Mouse (Mus musculus) mouse trophoblast stem cell (cell line): ENCODE measurements around the gene Kcnh4.

Experiments
- in situ Hi-C, 2 experiments: fragments of 300-500 bp; cut with MseI, MboI; formaldehyde crosslinking; loops; 2 replicates in 1 of 2; 3 replicates in 1 of 2; pipeline ENCODE4 v1.15.1; 2025

The Kcnh4 gene

DNA sequence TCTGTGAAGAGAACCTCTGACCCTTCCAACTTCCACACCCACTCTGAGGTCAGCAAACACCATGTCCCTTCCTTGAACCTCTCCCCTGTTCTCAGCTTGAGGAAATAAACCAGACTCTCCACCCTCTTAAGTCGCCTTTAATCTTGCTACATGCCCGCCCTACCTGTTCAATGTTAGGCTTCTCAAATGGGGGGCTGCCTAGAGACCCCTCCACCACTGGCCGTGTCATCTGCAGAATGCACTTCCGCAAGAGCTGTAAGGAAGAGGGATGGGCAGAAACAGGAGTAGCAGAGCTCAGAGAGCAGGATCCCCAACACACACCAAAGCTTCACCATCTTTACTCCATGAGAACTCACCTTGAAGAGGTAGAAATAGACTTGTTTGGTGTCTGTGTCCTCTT, 48.8 kb downstream of the Kcnh4 start:
- in situ Hi-C loops: no loop called here

DNA sequence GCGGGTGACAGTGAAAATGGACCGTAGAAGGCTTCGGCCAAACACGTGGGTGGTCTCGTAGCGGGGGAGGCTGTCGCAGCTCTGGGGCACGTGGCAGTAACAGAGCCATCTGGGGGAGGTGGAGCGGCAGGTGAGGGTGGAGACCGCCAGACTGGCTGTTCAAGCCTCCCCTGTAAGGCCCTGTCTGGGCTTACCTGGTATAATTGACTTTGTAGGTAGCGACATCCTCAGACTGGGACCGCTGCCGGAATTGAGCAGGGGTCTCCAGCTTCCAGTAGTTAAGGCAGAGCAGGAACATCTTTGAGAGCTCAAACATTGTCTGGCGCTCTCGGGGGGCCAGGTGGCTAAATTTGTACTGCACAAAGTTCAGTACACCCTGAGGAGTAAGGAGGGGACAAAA, 49.2 kb downstream of the Kcnh4 start:
- in situ Hi-C loops: no loop called here

DNA sequence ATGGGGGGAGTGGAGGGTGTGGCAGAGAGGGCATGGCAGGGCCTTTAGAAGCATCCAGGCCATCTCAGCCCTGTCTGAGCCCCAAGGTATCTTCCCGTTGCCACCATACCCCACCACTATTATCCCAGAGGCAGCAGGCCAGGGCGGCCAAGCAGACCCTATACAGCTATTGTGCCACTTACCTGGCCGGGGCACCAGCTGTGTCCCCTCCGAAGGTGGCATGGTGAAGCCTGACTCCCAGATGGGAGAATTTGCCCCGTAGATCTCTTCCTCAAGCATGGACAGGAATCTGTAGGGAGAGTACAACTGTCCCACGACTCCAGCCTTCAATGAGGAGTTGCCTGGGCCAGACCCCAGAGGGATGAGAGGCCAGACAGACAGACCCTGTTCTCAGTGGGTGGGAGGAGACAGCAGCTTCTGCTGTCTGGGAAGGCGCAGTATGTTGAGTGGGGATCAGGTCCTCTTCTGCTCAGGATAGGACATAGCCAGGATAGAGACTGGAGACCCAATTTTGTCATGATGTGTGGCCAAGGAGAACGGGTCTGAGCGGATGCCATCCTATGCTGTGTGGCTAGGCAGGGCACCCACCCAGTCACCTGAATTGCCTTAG, 50.4 kb downstream of the Kcnh4 start:
- in situ Hi-C loops: loop anchor here in 1 of 2 experiments (5.0 kb wide), 1 partner anchor 137 kb away; the partner anchor contains the start of gene Cnp

DNA sequence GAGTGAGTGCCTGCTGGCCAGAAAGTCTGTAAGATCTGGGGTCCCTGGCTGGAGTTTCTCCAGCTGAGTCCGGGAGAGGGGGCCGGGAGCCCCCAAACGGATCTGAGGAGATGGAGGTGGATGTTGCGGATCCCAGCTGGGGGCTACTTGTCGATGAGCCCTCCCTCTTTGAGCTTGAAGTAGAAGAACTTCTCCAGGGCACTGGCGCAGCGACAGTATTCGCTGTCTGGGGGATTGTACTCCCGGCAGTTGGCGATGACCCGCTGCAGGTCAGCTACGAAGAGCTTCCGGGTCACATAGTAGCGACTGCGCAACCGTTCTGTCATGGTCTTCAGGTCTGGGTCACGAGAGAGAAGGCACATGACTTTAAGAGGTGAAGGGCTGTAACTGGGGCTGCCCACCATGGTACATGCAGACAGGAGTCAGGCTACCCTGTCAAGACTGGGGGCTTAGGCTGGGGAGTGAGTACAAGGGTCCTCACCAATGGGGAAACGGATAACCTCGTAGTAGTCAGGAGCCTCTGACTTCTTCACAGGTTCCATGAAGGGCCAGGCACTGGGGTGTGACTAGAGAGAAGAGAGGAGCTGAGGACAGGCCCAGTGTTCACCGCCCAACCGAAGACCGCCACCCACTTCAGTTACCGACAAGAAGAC, 54.5 kb downstream of the Kcnh4 start:
- in situ Hi-C loops: loop anchor here in 1 of 2 experiments (5.0 kb wide), 1 partner anchor 133 kb away; the partner anchor contains the start of gene Cnp

DNA sequence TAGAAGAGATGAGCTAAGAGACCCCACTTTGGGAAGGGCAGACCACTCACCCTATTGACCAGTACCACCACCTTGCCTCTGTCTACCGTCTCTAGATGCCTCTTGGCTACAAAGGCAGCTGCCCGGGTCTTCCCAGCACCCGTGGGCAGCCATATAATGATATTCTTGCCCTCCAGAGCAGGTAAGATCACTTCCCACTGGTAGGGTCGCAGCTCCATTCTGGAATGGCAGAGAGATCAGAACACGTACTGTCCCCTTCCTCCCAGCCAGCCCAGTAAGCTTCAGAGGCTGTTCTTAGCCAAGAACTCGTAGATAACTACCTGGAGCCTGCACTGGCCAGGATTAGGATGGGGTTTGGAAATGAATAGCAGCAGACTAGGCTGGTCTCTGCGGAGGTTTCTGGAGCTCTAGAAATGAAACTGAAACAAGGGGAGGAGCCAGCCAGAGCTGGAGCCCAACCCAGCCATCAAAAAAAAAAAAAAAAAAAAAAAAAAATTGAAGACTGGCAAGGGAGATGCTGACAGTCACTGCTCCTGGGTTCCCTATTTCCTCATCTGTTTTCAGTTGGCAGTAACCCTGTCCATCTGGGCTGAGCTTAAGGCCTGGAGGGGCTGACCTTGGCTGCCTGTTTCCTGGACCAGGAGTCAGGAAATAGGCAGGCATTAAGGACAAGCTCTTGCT, 55.8 kb downstream of the Kcnh4 start, which contains the start of gene Dhx58:
Gene Dhx58, minus strand, starts transcription at position 421 of the 681 bp plus-strand sequence.
- in situ Hi-C loops: no loop called here

DNA sequence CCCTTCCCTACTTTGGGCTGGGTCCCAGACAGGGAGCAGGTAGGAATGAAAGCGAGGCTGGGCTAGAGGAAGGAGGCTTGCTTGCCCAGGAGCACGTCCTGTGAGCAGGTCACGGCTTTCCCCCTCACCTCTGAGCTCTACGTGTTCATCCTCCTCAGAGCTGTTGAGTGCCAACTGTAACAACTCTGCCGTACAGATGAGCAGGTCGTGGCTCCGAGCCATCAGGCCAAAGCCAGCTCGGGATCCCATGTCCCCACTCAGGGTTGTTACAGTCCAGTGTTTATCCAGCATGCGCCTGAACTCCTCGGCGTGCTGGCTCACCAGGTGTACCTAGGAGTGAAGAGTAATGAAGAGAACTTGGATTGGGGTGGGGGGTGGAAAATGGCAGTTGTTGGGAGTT, 56.4 kb downstream of the Kcnh4 start:
- in situ Hi-C loops: no loop called here

DNA sequence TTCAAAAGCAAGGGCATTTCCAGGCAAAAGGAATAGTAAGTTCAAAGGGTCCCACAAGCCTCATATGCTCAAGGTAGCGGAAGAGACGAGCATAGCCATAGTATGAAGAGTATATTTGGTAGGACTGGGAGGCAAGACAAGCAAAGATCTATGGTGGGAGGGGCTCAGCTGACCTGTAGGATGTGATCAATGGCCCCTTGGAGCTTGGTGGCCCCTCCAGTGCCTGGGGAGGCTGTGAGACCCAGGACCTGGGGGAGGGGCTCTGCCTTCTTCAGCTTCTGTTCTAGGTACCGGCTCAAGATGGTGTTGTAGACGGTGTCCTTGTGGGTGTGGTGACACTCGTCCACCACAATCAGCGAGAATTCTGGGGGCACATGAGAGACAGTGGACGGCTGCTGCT, 56.8 kb downstream of the Kcnh4 start:
- in situ Hi-C loops: no loop called here

DNA sequence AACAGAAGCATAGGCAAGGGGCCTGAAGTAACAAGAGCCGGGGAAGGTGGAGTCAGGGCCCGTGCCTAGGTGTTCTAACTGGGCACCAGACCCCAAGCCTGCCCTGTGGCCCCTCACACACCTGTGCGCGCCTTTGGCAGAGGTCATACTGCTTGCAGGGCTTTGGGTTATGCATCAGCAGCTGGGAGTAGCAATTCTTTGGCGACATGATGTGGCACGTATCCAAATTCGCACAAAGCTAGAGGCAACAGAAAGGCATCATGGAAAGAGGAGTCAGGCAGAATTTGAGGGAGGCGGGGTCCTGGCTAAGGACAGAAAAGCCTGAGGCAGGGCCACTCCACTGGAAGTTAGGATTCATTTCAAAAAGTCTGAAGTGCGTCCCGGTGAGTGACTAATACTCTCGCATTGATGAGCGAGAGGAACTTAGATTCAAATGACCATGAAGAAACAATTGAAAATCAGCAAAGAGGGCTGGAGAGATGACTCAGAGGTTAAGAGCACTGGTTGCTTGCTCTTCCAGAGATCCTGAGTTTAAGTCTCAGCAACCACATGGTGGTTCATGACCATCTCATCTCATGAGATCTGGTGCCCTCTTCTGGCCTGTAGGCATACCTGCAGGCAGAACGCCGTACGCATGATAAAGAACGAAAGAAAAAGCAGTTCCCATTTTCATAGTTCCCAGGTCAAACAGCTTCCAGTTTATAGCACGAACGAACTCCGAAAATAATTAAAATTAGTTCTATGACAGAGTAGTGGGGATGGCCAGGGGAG, 57.5 kb downstream of the Kcnh4 start:
- in situ Hi-C loops: no loop called here

DNA sequence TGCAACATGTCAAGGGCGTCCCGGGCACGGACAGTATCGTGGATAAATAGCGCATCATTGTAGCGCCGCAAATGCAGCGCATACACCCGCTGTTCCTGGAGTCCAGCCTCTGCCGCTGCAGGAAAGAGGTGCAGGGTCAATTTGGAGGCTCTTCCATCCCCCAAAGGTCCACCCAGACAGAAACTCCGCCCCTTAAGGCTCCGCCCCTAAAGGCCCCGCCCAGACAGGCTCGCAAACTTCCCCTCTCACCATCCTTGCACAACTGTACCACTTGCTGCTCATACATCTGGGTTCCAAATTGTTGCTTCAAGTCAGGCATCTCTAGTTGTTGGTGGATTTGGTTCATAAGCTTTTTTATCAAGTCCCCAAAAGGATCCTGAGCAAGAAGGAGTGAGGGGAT, 58.4 kb downstream of the Kcnh4 start:
- in situ Hi-C loops: no loop called here

DNA sequence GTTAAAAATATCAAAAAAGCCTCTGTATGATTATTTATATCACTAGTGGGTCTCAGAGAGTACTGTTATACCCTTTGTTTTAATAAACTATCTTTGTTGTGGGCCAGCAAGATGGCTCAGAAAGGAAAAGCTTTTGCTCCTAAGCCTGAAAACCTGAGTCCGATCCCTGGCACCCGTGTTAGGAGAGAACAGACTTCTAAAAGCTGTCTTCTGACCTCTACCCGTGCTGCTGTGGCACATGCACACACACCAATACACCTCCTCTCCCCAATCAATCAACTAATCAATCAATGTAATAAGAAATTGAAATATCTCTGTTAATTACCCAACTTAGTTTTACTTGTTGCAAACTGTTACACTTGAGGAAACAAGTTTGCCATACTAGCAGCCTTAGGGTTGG, 59.0 kb downstream of the Kcnh4 start:
- in situ Hi-C loops: no loop called here

DNA sequence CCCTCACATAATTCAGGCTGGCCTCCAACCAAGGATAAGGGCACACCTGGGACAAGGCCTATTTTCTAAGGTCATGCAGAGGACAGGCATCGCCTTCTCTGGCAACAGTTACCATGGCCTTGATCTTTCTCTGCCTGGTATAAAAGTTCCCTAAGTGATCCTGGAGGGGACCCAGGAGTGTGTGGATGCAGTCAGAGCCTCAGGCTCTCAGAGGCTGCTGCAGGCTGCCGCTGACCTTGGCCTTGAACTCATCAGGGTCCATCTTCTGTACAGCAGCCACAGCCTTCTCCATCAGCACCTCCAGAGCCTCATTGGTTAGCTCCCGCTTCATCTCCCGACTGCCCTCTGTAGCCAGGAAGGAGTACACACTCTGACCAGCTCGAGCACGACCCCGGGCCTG, 61.8 kb downstream of the Kcnh4 start:
- in situ Hi-C loops: loop anchor here (5.0 kb wide), 1 partner anchor 66 kb away; no protein-coding TSS in a partner anchor

DNA sequence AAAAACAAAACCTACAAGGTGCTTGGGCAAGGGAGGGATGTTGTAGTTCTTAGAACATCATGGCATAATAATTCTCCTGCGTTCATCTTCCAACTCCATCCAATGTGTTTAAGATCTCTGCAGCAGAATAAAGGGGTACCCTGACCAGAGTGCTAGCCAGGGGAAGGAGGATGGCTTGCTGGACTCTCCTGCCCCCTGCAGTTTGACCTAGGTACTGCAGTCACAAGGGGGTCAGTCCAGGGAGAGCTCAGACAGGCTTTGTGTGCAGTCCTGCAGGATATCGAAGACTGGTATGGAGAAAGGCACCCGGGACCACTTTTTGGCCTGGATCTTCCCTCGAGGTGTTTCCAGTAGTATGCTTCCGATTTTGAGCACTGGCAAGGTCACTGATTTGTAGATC, 64.8 kb downstream of the Kcnh4 start:
- in situ Hi-C loops: loop anchor here (5.0 kb wide), 1 partner anchor 63 kb away; no protein-coding TSS in a partner anchor

DNA sequence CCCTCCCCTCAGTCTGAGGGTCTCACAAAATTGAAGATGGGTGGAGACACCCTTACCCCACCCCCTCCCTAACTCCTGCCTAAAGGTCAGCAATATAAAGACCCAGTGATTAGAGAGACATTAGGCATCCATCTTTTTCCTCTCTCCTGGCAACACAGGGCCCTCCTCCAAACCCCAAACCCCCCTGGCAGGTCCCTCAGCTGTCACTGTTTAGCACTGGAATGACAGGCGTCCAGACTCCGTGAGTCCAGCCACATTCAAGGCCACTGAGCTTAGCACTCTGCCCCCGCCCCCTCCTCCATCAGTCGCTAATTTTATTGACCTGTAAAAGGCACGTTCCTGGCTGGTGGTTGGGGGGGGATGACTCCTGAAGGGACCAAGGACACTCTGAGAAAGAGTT, 66.6 kb downstream of the Kcnh4 start:
- in situ Hi-C loops: no loop called here

DNA sequence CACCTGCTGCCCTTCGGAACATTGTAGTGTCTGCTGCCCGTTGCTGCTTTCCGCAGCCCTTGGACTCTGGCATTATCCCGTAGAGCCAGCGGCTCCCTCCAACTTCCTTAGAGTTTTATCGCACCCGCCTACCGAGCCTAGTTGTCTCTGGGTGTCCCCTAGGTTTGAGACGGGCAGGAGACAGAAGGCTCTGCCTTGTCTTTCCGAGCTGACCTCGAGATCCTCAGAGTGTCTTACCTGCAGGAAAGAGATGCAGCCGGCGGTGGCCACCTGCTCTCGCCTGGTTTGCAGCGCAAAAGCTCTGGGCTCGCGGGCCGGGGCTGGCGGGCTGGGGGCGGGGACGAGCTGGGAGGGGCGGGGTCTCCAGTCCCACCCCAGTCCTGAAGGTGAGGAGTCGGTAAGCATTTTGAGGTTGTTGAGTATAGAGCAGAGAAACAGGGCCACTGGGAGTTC, 67.6 kb downstream of the Kcnh4 start, which contains the start of gene Zfp385c:
Gene Zfp385c, minus strand, starts transcription at position 292 of the 453 bp plus-strand sequence.
- in situ Hi-C loops: no loop called here

DNA sequence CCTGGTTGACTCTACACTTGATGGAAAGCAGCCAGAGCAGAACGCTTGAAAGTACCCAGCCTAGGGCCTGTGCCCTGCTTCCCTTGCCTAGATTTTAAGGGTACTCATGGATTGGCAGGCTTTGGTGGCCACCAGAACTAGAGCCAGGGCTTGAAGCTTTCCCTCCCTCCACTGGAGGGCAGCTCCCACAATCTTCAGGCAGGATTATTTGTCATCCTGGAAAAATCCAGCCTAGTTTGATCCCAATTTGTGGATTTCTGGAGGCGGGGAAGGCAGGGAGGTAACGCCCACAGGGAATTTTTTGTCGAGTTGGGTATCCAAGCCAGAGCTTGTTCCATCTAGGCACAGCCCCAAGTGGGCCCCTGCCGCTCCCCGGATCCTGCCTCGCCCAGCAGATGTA, 69.4 kb downstream of the Kcnh4 start:
- in situ Hi-C loops: no loop called here
